Mouse (Mus musculus): Measurements from ENCODE around the gene Atg14.
"Not testable (repeated sequence)": the region's sequence is repeated elsewhere in the genome, so short reads cannot be mapped to it uniquely, and the experiment has no call there.

Gene Atg14

DNA sequence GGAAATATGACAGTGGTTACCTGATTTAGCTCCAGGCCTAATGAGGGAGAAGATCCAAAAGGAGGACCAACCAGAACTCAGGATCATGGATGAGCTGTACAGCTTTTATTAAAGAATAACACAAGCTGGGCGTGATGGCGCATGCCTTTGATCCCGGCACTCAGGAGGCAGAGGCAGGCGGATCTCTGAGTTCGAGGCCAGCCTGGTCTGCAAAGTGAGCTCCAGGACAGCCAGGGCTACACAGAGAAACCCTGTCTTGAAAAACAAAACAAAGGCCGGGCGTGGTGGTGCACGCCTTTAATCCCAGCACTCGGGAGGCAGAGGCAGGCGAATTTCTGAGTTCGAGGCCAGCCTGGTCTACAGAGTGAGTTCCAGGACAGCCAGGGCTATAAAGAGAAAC is at the start of gene Atg14:
Gene Atg14, minus strand, starts transcription at position 101 of the 400 bp plus-strand sequence.
- DNase-seq (ENCODE audit: low spot score), result not testable (repeated sequence)

DNA sequence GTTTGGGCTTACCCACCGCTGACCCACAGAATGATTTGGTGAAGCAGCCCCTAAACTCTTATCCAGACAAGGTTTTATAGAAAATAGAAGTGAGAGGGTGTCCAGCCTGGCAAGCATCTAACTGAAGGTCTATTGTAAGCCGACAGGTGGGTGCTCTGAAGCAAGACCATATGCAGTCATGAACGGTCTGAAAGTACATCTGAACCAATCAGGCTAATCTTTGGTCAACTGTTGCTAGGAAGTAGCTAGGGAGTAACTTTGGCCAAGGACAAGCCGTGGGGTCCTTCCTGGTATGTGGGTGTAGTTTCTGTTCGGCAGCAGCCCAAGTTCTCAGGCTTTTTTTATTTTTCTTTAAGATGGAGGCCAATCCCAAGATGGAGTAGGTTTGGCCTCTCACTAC is 48.4 kb upstream of the Atg14 start:
- no peak for DNase-seq (ENCODE audit: low spot score)

GRCm38 (mm10) chr14:47613254-47613653 is 42.8 kb upstream of the Atg14 start:
- no peak for DNase-seq (ENCODE audit: low spot score)

DNA sequence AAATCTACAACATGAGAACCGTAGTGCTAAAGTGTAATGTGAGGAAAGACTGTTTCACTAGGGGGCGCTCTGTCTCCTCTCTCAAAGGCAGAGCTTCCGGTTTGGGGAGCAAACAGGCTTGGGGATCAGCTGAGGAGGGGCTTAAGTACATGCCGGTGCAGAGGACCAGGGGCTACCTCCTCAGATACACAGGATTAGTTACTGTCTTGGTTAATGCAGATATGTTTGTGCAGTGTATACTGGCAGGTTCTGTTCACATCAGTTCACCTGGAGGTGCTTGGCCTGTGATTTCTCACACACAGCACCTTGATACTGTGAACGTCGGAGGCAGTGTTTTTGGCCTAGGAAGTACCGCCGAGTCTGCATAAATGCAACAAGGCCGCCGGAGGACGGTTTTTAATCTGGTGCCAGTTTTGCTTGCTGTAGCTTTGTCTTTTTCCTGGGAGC is 27.5 kb upstream of the Atg14 start:
- peak; percentile 38 for DNase-seq (ENCODE audit: low spot score)

GRCm38 (mm10) chr14:47594426-47595103 is 24.1 kb upstream of the Atg14 start:
- no peak for DNase-seq (ENCODE audit: low spot score)

DNA sequence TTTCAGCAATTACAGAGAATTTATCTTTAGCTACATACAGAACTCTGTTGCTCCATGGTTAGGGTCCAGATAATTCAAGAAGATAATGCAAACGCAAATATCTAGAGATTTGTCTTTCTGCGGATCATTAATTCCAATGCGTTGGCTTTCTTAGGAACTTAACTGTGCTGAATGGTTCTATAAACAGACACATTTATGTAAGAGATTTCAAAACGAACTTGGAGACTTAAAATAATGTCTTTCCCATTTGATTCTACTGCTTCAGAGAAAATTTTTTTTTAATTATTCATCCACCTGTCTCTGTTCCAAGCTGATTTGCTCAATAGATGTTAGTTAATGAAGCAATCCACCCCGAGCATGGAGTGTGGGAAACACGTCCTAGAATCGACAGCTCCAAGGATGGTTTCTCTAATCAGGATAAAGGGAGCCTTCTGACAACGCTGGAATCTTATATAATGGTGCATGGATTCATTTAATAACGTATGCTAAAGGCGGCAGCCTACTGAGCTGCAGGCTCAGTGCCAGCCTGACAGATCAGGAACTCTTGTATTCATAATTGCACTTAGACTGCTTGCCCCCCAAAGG is 20.0 kb upstream of the Atg14 start:
- DNase-seq (ENCODE audit: low spot score), result no peak

GRCm38 (mm10) chr14:47589444-47589843 is 19.0 kb upstream of the Atg14 start:
- DNase-seq (ENCODE audit: low spot score), result no peak

DNA sequence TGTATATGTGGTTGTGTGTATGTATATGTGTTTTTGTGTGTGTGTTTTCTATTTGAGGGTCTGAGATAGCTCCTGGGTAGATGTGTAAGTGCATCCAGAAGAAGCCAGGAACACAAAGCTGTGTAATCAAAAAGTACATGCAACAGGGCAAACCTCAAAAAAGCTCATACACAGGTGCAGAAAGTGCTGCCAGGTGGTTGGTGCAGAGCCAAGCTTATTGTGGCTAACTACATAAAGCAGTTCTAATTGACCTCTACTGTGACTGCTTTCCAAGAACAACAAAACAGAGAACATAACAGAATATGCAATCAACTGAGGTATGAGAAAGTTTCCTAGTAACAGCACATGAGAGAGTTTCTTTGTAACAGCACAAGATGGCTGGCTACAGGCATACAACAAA is 13.9 kb upstream of the Atg14 start:
- DNase-seq (ENCODE audit: low spot score), result no peak

GRCm38 (mm10) chr14:47581681-47582080 is 11.2 kb upstream of the Atg14 start:
- DNase-seq (ENCODE audit: low spot score), result no peak

- no peak for DNase-seq (ENCODE audit: low spot score)
Measured at GRCm38 (mm10) chr14:47581280-47581679, 10.8 kb upstream of the Atg14 start.

DNA sequence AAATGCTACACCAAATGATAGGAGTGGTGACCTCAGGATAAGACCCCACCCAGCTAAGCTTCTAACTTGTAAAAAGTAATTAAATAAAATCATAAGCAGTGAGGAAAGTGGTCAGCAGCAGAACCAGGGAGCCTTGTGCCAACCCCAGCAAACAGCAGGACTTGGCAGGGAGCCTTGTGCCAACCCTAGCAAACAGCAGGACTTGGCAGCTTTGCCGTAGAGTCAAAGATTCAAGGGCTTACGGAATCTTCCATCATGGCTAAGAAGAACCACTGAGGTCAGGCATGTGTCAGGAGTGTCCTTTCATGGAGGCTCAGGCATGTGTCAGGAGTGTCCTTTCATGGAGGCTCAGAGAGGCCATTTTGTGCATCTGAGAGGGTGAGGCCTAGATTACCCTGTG is 7.6 kb upstream of the Atg14 start:
- no peak for DNase-seq (ENCODE audit: low spot score)

- no peak for DNase-seq (ENCODE audit: low spot score)
Measured at GRCm38 (mm10) chr14:47576687-47577086, 6.2 kb upstream of the Atg14 start.

GRCm38 (mm10) chr14:47574721-47575120 is 4.3 kb upstream of the Atg14 start:
- no peak for DNase-seq (ENCODE audit: low spot score)

DNA sequence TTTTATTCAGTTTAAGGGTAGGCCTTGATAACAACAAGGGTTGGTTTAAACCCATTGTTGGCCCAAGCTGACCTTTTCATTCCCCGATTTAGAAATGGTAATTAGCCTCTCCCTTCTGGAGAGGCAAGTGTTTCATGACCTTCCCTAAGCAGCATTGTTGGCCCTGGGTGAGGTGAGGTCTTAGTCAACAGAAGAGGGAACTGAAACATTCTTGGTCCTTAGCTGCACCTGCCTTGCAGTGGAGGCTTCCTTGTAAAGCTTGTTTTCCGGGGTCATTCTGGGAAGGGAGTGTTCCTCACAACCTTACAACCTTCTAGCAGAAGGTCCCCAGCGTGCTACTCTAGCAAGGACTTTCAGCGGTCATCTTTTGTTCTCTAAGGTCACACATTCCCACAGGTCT is 2.3 kb upstream of the Atg14 start:
- DNase-seq (ENCODE audit: low spot score), result no peak

- peak; percentile 99 for DNase-seq (ENCODE audit: low spot score)
Measured at GRCm38 (mm10) chr14:47567962-47568652, 2.3 kb downstream of the Atg14 start.

DNA sequence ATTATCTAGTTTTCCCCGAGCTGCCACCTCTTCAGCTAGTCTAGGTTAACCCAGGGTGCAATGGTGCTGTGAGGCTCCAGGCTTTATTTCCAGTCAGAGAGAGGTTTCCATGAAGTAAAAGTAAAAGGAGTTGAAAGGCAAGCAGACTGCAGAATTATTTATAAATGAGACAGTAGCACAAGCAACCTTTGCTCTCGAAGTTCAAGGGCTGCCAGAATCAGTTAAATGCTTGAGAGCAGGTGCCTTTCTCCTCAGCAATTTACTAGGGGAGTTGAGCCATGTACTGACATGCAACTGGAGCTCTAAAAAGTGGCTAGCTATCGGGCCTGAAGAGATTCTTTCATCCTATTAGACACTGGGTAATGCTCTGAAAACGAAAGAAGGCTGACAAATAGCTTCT is 7.3 kb downstream of the Atg14 start:
- no peak for DNase-seq (ENCODE audit: low spot score)

DNA sequence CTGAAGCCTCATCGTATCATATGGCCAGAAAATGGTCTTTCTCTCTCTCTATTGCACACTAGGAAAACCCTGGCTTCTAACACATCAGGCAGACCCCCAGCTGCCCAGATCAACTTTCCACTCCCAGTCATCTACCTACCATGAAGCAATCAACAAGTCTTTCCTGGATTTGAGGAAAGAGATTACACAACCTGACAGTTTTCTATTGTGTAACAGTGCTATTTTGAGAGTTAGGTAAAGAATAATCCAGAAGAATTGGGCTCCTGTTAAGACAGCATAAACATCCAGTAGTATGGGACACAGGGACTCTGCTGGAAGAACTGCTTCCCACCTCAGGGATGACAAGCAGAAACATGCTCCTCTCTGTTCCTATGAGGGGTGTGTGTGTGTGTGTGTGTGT is 7.9 kb downstream of the Atg14 start:
- peak; percentile 17 for DNase-seq (ENCODE audit: low spot score)

DNA sequence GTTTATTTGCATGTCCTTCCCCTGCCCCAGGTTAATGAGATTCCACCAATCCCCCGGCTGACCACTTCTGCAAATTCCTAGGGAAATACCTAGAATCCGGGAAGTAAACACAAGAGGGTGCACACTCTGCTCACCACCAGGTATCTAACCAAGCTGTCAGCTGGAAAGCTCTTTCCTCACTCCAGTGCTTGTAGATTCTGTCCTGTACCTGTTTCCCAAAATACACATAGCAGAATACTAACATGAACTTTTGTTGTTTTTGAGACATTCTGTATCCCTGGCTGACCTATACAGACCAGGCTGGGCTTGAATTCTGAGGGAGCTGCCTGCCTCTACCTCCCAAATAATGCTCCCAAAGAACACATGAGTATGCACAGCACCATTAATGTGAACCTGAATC is 9.7 kb downstream of the Atg14 start:
- DNase-seq (ENCODE audit: low spot score), result peak; percentile 71

- DNase-seq (ENCODE audit: low spot score), result no peak
Measured at GRCm38 (mm10) chr14:47555225-47555624, 15.2 kb downstream of the Atg14 start.

GRCm38 (mm10) chr14:47554236-47554635 is 16.2 kb downstream of the Atg14 start:
- no peak for DNase-seq (ENCODE audit: low spot score)

- DNase-seq (ENCODE audit: low spot score), result no peak
Measured at GRCm38 (mm10) chr14:47553380-47553779, 17.1 kb downstream of the Atg14 start.

- no peak for DNase-seq (ENCODE audit: low spot score)
Measured at GRCm38 (mm10) chr14:47551668-47552067, 18.8 kb downstream of the Atg14 start.

DNA sequence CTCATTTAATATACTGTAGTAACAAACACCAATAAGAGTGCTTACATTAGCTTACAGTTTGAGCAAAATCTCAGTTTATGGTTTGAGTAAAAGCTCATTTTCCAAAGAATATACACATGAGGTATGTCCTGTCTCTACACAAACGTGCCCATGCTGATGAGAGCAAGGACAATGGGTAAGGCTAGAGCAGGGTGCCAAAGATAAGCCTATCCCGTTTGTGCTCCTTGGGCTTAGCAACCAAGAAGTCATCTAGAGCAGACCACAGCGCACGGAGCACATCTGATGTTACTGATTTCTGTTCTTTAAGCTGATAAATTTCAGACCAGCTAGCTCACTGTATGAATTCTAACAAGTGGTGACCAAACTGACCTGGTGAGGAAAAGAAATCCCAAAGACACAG is 25.6 kb downstream of the Atg14 start:
- no peak for DNase-seq (ENCODE audit: low spot score)

Data from yolk sac, embryonic 10.5 days (tissue).